Mouse (Mus musculus) ES-Bruce4 (cell line): ENCODE measurements around the gene Smpdl3a. TPM values are rescaled to one million over a fixed set of nuclear protein-coding genes. Genes with fewer than 3 reads are reported as not detected.

Source experiments
- H3K27ac ChIP-seq: 2 replicates; pipeline ENCODE4 v1.5.1; 2012; ENCODE audit warnings: low read length, inconsistent platforms; ENCODE audit not compliant: insufficient read depth
- H3K27me3 ChIP-seq: 2 replicates; pipeline ENCODE4 v1.6.1; 2012; ENCODE audit warnings: mild to moderate bottlenecking, low read length, inconsistent platforms; ENCODE audit not compliant: control insufficient read depth, poor library complexity, insufficient read depth, severe bottlenecking
- H3K36me3 ChIP-seq: 2 replicates; pipeline ENCODE4 v1.6.1; 2012; ENCODE audit warnings: inconsistent platforms, mild to moderate bottlenecking, low read length, moderate library complexity; ENCODE audit not compliant: control insufficient read depth, poor library complexity, insufficient read depth, severe bottlenecking
- H3K4me1 ChIP-seq: one replicate; pipeline ENCODE4 v1.8.1; 2011; ENCODE audit warnings: low read length; ENCODE audit not compliant: control insufficient read depth, insufficient read depth
- H3K4me3 ChIP-seq: 2 replicates; pipeline ENCODE4 v1.5.1; 2011; ENCODE audit warnings: low read depth, mild to moderate bottlenecking, low read length
- H3K9ac ChIP-seq: 2 replicates; pipeline ENCODE4 v1.6.1; 2012; ENCODE audit warnings: low read depth, mild to moderate bottlenecking, inconsistent platforms; ENCODE audit not compliant: poor library complexity, severe bottlenecking
- H3K9me3 ChIP-seq: replicated peaks from 2 replicates; pipeline ENCODE4 v1.6.1; 2012; ENCODE audit warnings: mild to moderate bottlenecking, low read length, inconsistent platforms; ENCODE audit not compliant: control insufficient read depth, poor library complexity, insufficient read depth, severe bottlenecking
- CTCF ChIP-seq: IDR thresholded peaks from one replicate; pipeline ENCODE4 v1.8.1; 2011; ENCODE audit warnings: low read depth, low read length
- EP300 ChIP-seq: IDR thresholded peaks from 2 replicates; pipeline ENCODE4 v1.6.1; 2011; ENCODE audit warnings: low read depth, low read length; ENCODE audit not compliant: insufficient read depth
- POLR2A ChIP-seq: IDR thresholded peaks from one replicate; pipeline ENCODE4 v1.8.1; 2011; ENCODE audit warnings: low read length; ENCODE audit not compliant: insufficient read depth
- polyA plus RNA-seq: library from polyadenylated mRNA; stranded (reverse); fragments of >200 nt; gene quantifications from 2 replicates; pipeline ENCODE4 v1.2.4, GENCODE M21; 2011; ENCODE audit warnings: low read depth; ENCODE audit not compliant: missing spikeins, insufficient read depth, insufficient read length

The Smpdl3a gene
- polyA plus RNA-seq, 1 experiment: 0.91 TPM

DNA sequence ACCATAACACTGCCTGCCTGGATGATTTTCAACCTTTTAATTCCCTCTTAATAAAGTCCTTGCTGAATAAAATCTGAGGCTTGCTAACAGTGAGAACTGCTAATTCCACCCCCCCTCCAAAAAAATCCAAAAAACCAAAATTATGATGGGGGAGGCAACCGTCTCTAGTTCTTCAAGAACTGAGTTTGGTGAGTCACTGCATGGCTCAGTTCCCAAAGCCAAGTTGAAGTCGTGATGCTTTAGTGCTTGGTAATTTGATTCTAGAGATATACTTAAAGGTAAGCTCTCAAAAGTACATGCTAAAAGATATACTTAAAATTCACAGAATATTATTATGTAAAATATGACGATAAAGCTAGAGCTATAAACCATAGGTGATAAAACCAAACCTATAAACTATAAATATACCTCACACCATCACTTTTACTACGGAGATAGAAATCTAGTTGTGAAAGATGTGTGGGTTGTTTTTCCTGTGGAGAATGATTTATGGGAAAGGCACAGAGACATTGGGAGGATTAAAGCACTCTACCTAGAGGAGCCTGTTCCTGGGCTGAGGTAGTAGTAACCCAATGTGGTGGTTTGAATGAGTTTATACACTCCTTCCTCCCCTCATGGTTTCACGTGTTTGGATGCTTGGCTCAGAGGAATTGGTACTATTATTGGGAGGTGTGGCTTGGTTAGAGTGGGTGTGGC, 18.2 kb downstream of the Smpdl3a start:
- TF ChIP-seq POLR2A (no peak), EP300 (no peak)
- Histone ChIP-seq H3K9ac (no peak overlapping the region), H3K27me3 (no peaks in the 10 kb centered on the region), H3K36me3 (no peaks in the 10 kb centered on the region), H3K9me3 (no peaks in the 10 kb centered on the region), H3K4me3 (no peak overlapping the region), H3K4me1 (no peaks in the 10 kb centered on the region), H3K27ac (no peak overlapping the region)

GRCm38 (mm10) chr10:57814295-57814694, 20.2 kb downstream of the Smpdl3a start:
- Histone ChIP-seq H3K4me1 (no peaks in the 10 kb centered on the region), H3K9me3 (no peaks in the 10 kb centered on the region), H3K27ac (no peak overlapping the region), H3K27me3 (no peaks in the 10 kb centered on the region), H3K36me3 (no peaks in the 10 kb centered on the region), H3K4me3 (no peak overlapping the region), H3K9ac (no peak overlapping the region)
- no peak for TF ChIP-seq POLR2A
- no peak for TF ChIP-seq EP300
- TF ChIP-seq CTCF: no peak

DNA sequence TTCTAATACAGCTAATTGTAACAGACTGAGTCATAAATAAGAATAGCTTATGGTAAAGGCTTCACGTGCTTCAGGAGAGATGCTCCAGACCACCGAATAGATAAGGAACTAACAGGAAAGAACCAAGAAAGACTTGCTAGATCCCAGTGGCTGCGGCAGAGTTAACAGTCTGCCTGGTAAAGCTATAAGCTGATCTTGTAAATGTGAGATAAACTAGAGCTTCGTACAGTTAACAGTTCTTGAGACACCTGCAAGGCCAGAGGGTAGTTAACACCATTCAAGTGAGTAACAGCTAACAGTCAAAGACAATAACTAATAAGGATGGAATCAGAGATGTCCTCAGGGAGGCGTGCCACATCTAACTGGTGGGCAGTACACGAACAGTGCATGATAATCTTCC, 21.7 kb downstream of the Smpdl3a start:
- H3K27ac ChIP-seq: no peak overlapping the region

GRCm38 (mm10) chr10:57819209-57819608, 25.1 kb downstream of the Smpdl3a start:
- no peaks in the 10 kb centered on the region for H3K9me3 ChIP-seq
- no peaks in the 10 kb centered on the region for H3K4me1 ChIP-seq
- no peaks in the 10 kb centered on the region for H3K36me3 ChIP-seq
- no peaks in the 10 kb centered on the region for H3K27me3 ChIP-seq
- no peak overlapping the region for H3K27ac ChIP-seq
- no peak for TF ChIP-seq EP300
- no peak for TF ChIP-seq POLR2A
- no peak for TF ChIP-seq CTCF
- no peak overlapping the region for H3K9ac ChIP-seq
- no peak overlapping the region for H3K4me3 ChIP-seq

More for the DNA sequence above, 21.7 kb downstream of the Smpdl3a start:
- no peaks in the 10 kb centered on the region for H3K27me3 ChIP-seq
- H3K36me3 ChIP-seq: no peaks in the 10 kb centered on the region
- no peak overlapping the region for H3K4me3 ChIP-seq
- TF ChIP-seq EP300: no peak
- TF ChIP-seq CTCF: no peak
- no peaks in the 10 kb centered on the region for H3K4me1 ChIP-seq
- H3K9ac ChIP-seq: no peak overlapping the region
- no peaks in the 10 kb centered on the region for H3K9me3 ChIP-seq

- no peaks in the 10 kb centered on the region for H3K27me3 ChIP-seq
- H3K9me3 ChIP-seq: no peaks in the 10 kb centered on the region
- H3K27ac ChIP-seq: no peak overlapping the region
These were observed 28.3 kb downstream of the Smpdl3a start for GRCm38 (mm10) chr10:57822473-57822872.

GRCm38 (mm10) chr10:57828649-57829048, 34.5 kb downstream of the Smpdl3a start:
- Histone ChIP-seq H3K27ac (no peak overlapping the region), H3K9ac (no peak overlapping the region), H3K4me3 (no peak overlapping the region), H3K9me3 (no peaks in the 10 kb centered on the region), H3K36me3 (no peaks in the 10 kb centered on the region), H3K27me3 (no peaks in the 10 kb centered on the region), H3K4me1 (no peaks in the 10 kb centered on the region)
- TF ChIP-seq CTCF (no peak), POLR2A (no peak), EP300 (no peak)

More at GRCm38 (mm10) chr10:57822473-57822872, 28.3 kb downstream of the Smpdl3a start:
- Histone ChIP-seq H3K4me1 (no peaks in the 10 kb centered on the region), H3K36me3 (no peaks in the 10 kb centered on the region), H3K4me3 (no peak overlapping the region), H3K9ac (no peak overlapping the region)
- no peak for TF ChIP-seq EP300
- TF ChIP-seq POLR2A: no peak
- TF ChIP-seq CTCF: no peak
